Mouse (Mus musculus): ENCODE results near the gene Tmem259.

Gene Tmem259

GRCm38 (mm10) chr10:79925785-79926490, 58.2 kb downstream of the Tmem259 start:
- in situ Hi-C loops (cut with MboI, MseI) = loop anchor here in 1 of 2 experiments (5.0 to 10.0 kb wide), 2 partner anchors 44 to 91 kb away; no protein-coding TSS in a partner anchor

- in situ Hi-C loops (cut with MboI, MseI) = loop anchor here (5.0 to 10.0 kb wide), 2 partner anchors 43 to 90 kb away; no protein-coding TSS in a partner anchor
Measured at GRCm38 (mm10) chr10:79924998-79925784, 58.9 kb downstream of the Tmem259 start.

Measured in T-helper 17 cell (primary cell).